Mouse (Mus musculus): ENCODE measurements around the gene Rab13. TPM values are rescaled to one million over a fixed set of nuclear protein-coding genes. Genes with fewer than 3 reads are reported as not detected.
A peak's percentile ranks its signal among the peaks of the same experiment; 100 is the strongest.

The Rab13 gene
- 15.4 and 16.9 TPM in 2 replicates for polyA plus RNA-seq (2014; fragmentation: Nextera tagmentation; extraction: Ambion mirVana)

GRCm38 (mm10) chr3:90213377-90213866 is at the start of gene Rab13, which contains the start of gene Rps27:
Rab13 (plus strand) TSS chr3:90213695.
Rps27 (minus strand) TSS chr3:90213651.
- peak within 1 kb of the TSS; percentile 81; the same call in 1 of the 2 replicates for H3K27ac ChIP-seq (replicated peaks; ENCODE audit: low read depth, low read length)
- ATAC-seq (ENCODE audit: insufficient number of reproducible peaks, low FRiP score, low TSS enrichment, low read depth), result peak; percentile 91
- no peaks in the 10 kb centered on the region for H3K27me3 ChIP-seq (ENCODE audit: control insufficient read depth, insufficient read depth, low read length)
- peak within 1 kb of the TSS; percentile 97 for H3K9ac ChIP-seq (ENCODE audit: low read length)
- peaks cover 16% of the 10 kb centered on the region for H3K36me3 ChIP-seq (ENCODE audit: control insufficient read depth, insufficient read depth, low read length)
- WGBS, result under 1% methylated on average over 42 of the region's 42 CpGs
- peak; percentile 93 for DNase-seq (ENCODE audit: low spot score)
- peak within 1 kb of the TSS; percentile 97 for H3K4me3 ChIP-seq (ENCODE audit: low read depth, low read length)
- peaks cover 14% of the 10 kb centered on the region for H3K4me1 ChIP-seq (ENCODE audit: control insufficient read depth, insufficient read depth, low read length)
- H3K9me3 ChIP-seq (ENCODE audit: control insufficient read depth, low read length), result no peaks in the 10 kb centered on the region
- H3K4me2 ChIP-seq (ENCODE audit: low read depth, severe bottlenecking), result peak within 1 kb of the TSS; percentile 88

GRCm38 (mm10) chr3:90179566-90179965 is 33.9 kb upstream of the Rab13 start:
- H3K9ac ChIP-seq (ENCODE audit: low read length), result no peak overlapping the region
- ATAC-seq (ENCODE audit: insufficient number of reproducible peaks, low FRiP score, low TSS enrichment, low read depth), result no peak

GRCm38 (mm10) chr3:90183581-90183980 is 29.9 kb upstream of the Rab13 start:
- 80% methylated on average over 3 of the region's 3 CpGs for WGBS
- Histone ChIP-seq H3K4me1 (ENCODE audit: control insufficient read depth, insufficient read depth, low read length) (no peaks in the 10 kb centered on the region), H3K9me3 (ENCODE audit: control insufficient read depth, low read length) (no peaks in the 10 kb centered on the region), H3K4me3 (ENCODE audit: low read depth, low read length) (no peak overlapping the region), H3K36me3 (ENCODE audit: control insufficient read depth, insufficient read depth, low read length) (no peaks in the 10 kb centered on the region), H3K27me3 (ENCODE audit: control insufficient read depth, insufficient read depth, low read length) (no peaks in the 10 kb centered on the region), H3K9ac (ENCODE audit: low read length) (no peak overlapping the region), H3K27ac (replicated peaks; ENCODE audit: low read depth, low read length) (no peak overlapping the region), H3K4me2 (ENCODE audit: low read depth, severe bottlenecking) (no peak overlapping the region)
- ATAC-seq (ENCODE audit: insufficient number of reproducible peaks, low FRiP score, low TSS enrichment, low read depth) (no peak), DNase-seq (ENCODE audit: low spot score) (no peak)

More at GRCm38 (mm10) chr3:90179566-90179965, 33.9 kb upstream of the Rab13 start:
- no peaks in the 10 kb centered on the region for H3K9me3 ChIP-seq (ENCODE audit: control insufficient read depth, low read length)
- no peak overlapping the region for H3K4me2 ChIP-seq (ENCODE audit: low read depth, severe bottlenecking)
- 75% methylated on average over 3 of the region's 3 CpGs for WGBS
- H3K27ac ChIP-seq (replicated peaks; ENCODE audit: low read depth, low read length), result no peak overlapping the region
- H3K4me1 ChIP-seq (ENCODE audit: control insufficient read depth, insufficient read depth, low read length), result no peaks in the 10 kb centered on the region
- H3K27me3 ChIP-seq (ENCODE audit: control insufficient read depth, insufficient read depth, low read length), result no peaks in the 10 kb centered on the region
- no peak overlapping the region for H3K4me3 ChIP-seq (ENCODE audit: low read depth, low read length)
- H3K36me3 ChIP-seq (ENCODE audit: control insufficient read depth, insufficient read depth, low read length), result no peaks in the 10 kb centered on the region
- no peak for DNase-seq (ENCODE audit: low spot score)

DNA sequence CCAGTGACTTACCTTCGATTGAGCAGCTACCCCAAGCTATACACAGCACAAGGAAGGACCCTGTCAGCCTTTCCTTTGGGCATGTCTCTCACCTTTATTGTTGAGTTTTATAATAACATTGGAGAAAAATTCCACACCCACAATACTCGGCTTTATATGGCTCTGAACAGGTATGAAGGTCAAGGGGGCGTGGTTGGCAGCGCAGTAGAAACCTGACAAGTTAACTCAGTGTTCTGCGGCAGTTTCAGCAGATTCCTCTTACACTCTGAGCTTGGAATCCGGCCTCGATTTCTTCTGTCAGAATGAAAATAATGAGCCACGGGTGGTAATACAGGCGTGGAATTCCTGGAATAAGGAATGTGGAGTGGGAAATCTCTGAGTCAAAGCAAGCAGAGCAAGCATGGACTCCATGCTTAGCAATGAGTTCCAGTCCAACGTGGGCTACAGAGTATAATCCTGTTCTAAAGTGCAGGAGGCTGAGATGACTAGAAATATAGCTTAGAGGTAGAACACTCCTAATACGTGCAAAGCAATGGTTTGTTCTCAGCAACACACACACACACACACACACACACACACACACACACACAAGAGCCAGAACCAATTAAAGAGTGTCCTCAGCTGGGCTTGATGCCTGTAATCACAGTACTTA is 22.5 kb upstream of the Rab13 start:
- DNase-seq (ENCODE audit: low spot score) (no peak), ATAC-seq (ENCODE audit: insufficient number of reproducible peaks, low FRiP score, low TSS enrichment, low read depth) (no peak)
- H3K9me3 ChIP-seq (ENCODE audit: control insufficient read depth, low read length), result no peaks in the 10 kb centered on the region
- H3K4me3 ChIP-seq (ENCODE audit: low read depth, low read length), result no peak overlapping the region
- no peak overlapping the region for H3K27ac ChIP-seq (replicated peaks; ENCODE audit: low read depth, low read length)
- H3K36me3 ChIP-seq (ENCODE audit: control insufficient read depth, insufficient read depth, low read length), result no peaks in the 10 kb centered on the region
- no peak overlapping the region for H3K4me2 ChIP-seq (ENCODE audit: low read depth, severe bottlenecking)
- 83% methylated on average over 11 of the region's 11 CpGs for WGBS
- no peaks in the 10 kb centered on the region for H3K27me3 ChIP-seq (ENCODE audit: control insufficient read depth, insufficient read depth, low read length)
- H3K4me1 ChIP-seq (ENCODE audit: control insufficient read depth, insufficient read depth, low read length), result no peaks in the 10 kb centered on the region
- H3K9ac ChIP-seq (ENCODE audit: low read length), result no peak overlapping the region

DNA sequence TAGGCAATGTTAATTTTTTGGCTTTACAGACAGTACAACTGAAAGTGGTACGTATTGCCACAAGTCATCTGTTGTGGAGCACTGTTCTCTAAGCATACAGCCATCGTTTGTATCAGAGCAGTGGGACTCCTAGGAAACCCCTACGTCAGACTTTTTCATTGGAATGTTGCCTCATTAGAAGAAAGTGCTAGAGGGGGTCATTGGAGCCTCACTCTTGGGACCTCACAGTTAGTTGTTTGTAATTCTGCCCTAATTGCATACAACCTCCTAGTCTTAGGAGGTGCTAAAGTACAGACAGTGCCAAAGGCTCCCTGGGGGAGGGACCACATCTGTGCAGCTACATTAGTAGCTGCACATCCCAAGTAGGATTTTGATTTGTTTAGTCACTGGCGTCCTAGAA is 18.7 kb upstream of the Rab13 start:
- H3K4me1 ChIP-seq (ENCODE audit: control insufficient read depth, insufficient read depth, low read length), result no peaks in the 10 kb centered on the region
- H3K27ac ChIP-seq (replicated peaks; ENCODE audit: low read depth, low read length), result no peak overlapping the region
- no peaks in the 10 kb centered on the region for H3K9me3 ChIP-seq (ENCODE audit: control insufficient read depth, low read length)
- ATAC-seq (ENCODE audit: insufficient number of reproducible peaks, low FRiP score, low TSS enrichment, low read depth) (no peak; the same call in 1 of the 2 replicates), DNase-seq (ENCODE audit: low spot score) (no peak)
- H3K4me2 ChIP-seq (ENCODE audit: low read depth, severe bottlenecking), result no peak overlapping the region
- H3K27me3 ChIP-seq (ENCODE audit: control insufficient read depth, insufficient read depth, low read length), result no peaks in the 10 kb centered on the region
- no peaks in the 10 kb centered on the region for H3K36me3 ChIP-seq (ENCODE audit: control insufficient read depth, insufficient read depth, low read length)
- no peak overlapping the region for H3K4me3 ChIP-seq (ENCODE audit: low read depth, low read length)
- no peak overlapping the region for H3K9ac ChIP-seq (ENCODE audit: low read length)
- WGBS, result 33% methylated on average over 4 of the region's 4 CpGs

DNA sequence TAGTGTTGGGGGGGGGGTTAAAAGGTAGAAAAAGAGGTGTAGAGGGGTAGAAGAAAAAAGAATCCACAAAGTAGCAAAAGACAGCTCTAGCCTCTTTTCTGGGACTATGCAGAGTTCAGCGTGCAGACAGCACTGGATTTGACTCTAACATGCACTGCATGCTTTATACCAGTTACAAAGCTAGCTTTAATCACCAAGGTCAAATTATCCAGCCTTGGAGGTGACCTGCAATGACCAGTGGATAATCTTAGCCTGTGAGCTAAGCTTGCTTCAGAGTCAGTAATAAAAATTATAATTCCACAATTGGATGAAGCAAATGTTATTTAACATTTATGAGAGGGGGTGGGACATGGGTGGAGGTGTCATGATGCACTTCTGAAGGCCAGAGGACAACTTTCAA is 17.9 kb upstream of the Rab13 start:
- Histone ChIP-seq H3K4me3 (ENCODE audit: low read depth, low read length) (no peak overlapping the region), H3K9me3 (ENCODE audit: control insufficient read depth, low read length) (no peaks in the 10 kb centered on the region), H3K36me3 (ENCODE audit: control insufficient read depth, insufficient read depth, low read length) (no peaks in the 10 kb centered on the region), H3K27me3 (ENCODE audit: control insufficient read depth, insufficient read depth, low read length) (no peaks in the 10 kb centered on the region), H3K4me2 (ENCODE audit: low read depth, severe bottlenecking) (no peak overlapping the region), H3K27ac (replicated peaks; ENCODE audit: low read depth, low read length) (no peak overlapping the region), H3K4me1 (ENCODE audit: control insufficient read depth, insufficient read depth, low read length) (no peaks in the 10 kb centered on the region), H3K9ac (ENCODE audit: low read length) (no peak overlapping the region)
- DNase-seq (ENCODE audit: low spot score) (no peak), ATAC-seq (ENCODE audit: insufficient number of reproducible peaks, low FRiP score, low TSS enrichment, low read depth) (no peak)
- WGBS, result 73% methylated on average over 1 of the region's 1 CpGs

DNA sequence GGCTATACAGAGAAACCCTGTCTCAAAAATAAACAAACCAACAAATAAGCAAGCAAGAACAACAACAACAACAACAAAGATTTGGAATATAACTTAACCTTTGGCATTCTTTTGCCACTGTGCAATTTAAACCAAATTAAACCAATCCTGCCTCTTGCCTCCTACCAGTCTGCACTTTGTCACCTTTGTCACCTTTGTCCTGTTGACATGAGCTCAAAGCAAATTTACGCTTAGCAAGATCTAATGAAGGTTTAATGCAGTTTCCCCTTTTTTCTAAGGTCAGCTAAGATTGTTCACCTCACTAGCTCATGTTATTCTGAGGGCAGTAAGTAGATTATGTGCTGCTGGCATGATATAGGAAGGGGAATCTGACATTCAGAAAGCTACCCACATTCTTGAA is 15.9 kb upstream of the Rab13 start:
- Histone ChIP-seq H3K4me2 (ENCODE audit: low read depth, severe bottlenecking) (no peak overlapping the region), H3K9ac (ENCODE audit: low read length) (no peak overlapping the region), H3K27ac (replicated peaks; ENCODE audit: low read depth, low read length) (no peak overlapping the region), H3K4me3 (ENCODE audit: low read depth, low read length) (no peak overlapping the region), H3K9me3 (ENCODE audit: control insufficient read depth, low read length) (no peaks in the 10 kb centered on the region), H3K27me3 (ENCODE audit: control insufficient read depth, insufficient read depth, low read length) (no peaks in the 10 kb centered on the region), H3K4me1 (ENCODE audit: control insufficient read depth, insufficient read depth, low read length) (no peaks in the 10 kb centered on the region), H3K36me3 (ENCODE audit: control insufficient read depth, insufficient read depth, low read length) (no peaks in the 10 kb centered on the region)
- ATAC-seq (ENCODE audit: insufficient number of reproducible peaks, low FRiP score, low TSS enrichment, low read depth), result no peak
- no peak for DNase-seq (ENCODE audit: low spot score)
- 62% methylated on average over 1 of the region's 1 CpGs for WGBS

DNA sequence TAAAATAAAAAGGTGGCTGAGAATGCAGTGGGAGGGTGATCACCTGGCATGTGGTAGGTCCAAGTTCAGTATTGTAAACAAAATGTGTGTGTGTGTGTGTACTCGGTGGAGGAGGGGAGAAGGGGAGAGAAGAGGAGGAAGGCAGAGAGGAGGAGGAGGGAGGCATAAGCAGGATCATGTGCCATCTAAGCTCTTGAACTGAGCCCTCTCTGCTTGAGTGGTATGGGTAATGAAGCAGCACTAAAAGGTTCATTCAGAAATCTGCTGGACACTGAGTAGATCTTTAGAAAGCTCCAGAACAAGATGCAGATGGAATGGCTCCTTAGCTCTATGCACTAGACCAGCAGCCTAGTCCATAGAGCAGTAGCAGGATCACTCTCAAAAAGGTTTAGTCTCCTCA is 10.6 kb upstream of the Rab13 start:
- no peak overlapping the region for H3K27ac ChIP-seq (replicated peaks; ENCODE audit: low read depth, low read length)
- H3K9ac ChIP-seq (ENCODE audit: low read length), result no peak overlapping the region
- ATAC-seq (ENCODE audit: insufficient number of reproducible peaks, low FRiP score, low TSS enrichment, low read depth), result no peak
- no peak for DNase-seq (ENCODE audit: low spot score)
- 81% methylated on average over 1 of the region's 1 CpGs for WGBS
- H3K4me3 ChIP-seq (ENCODE audit: low read depth, low read length), result no peak overlapping the region
- no peaks in the 10 kb centered on the region for H3K36me3 ChIP-seq (ENCODE audit: control insufficient read depth, insufficient read depth, low read length)
- no peak overlapping the region for H3K4me2 ChIP-seq (ENCODE audit: low read depth, severe bottlenecking)
- H3K27me3 ChIP-seq (ENCODE audit: control insufficient read depth, insufficient read depth, low read length), result no peaks in the 10 kb centered on the region
- H3K9me3 ChIP-seq (ENCODE audit: control insufficient read depth, low read length), result no peaks in the 10 kb centered on the region
- no peaks in the 10 kb centered on the region for H3K4me1 ChIP-seq (ENCODE audit: control insufficient read depth, insufficient read depth, low read length)

Measured in limb, embryonic 11.5 days (tissue).